Mouse (Mus musculus): Measurements from ENCODE around the gene Prelp. TPM values are rescaled to one million over a fixed set of nuclear protein-coding genes. Genes with fewer than 3 reads are reported as not detected.

The Prelp gene
- total RNA-seq, 2 experiments from 2014 or later, result 4.2 to 5.7 TPM

- no peak for DNase-seq (ENCODE audit: low spot score in 2 of 2)
- intact Hi-C loops (cut with DNase I), result no loop called here
Observed at GRCm38 (mm10) chr1:133876936-133877335, 44.3 kb downstream of the Prelp start.

- intact Hi-C loops (cut with DNase I), result no loop called here
- peak in 1 of 2 experiments; percentile 21 for DNase-seq (ENCODE audit: low spot score in 2 of 2)
Observed at GRCm38 (mm10) chr1:133873086-133873813, 48.0 kb downstream of the Prelp start.

- no peak for DNase-seq (ENCODE audit: low spot score in 2 of 2)
- intact Hi-C loops (cut with DNase I), result no loop called here
Observed at GRCm38 (mm10) chr1:133871241-133871640, 50.0 kb downstream of the Prelp start.

GRCm38 (mm10) chr1:133869221-133869620 is 52.0 kb downstream of the Prelp start:
- intact Hi-C loops (cut with DNase I), result no loop called here
- no peak for DNase-seq (ENCODE audit: low spot score in 2 of 2)

DNA sequence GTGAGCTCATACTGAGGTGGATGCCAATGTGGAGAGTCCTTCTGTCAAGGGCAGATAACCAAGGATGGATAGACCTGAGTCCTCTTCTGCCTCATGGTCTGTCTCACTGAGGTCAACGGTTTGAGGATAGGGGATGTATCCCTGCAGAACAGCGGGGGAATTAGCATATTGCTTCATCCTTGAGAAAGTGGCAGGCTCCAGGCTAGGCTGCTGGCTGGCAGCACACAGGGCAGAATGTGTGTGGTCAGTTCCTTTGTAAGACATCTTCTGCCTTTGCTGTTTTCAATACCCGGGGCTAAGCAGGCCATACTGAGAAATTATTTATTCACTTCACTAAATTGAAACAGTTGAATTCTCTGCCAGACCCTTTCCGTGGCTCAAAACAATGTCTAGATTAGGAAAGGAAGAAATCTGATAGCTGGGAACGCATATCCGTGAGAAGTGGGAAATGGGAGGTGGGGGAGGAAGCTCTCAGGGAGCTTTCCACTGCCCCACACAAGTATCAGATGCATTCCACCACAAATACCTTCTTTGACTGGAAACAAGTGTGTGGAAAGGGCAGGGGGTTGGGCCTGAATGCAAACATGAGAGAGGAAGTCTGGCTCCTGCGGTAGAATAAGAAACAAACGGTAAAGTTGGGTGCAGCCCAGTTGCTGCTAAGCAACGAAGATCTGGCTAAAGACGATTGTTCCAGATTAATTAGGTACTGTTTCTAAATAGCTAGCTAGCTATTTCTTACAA is 57.8 kb downstream of the Prelp start:
- peak; percentile 39 to 41 for DNase-seq (ENCODE audit: low spot score in 2 of 2)
- intact Hi-C loops (cut with DNase I), result no loop called here

- intact Hi-C loops (cut with DNase I), result no loop called here
- DNase-seq (ENCODE audit: low spot score in 2 of 2), result no peak
Observed at GRCm38 (mm10) chr1:133861028-133861427, 60.2 kb downstream of the Prelp start.

Other genes with a start within 250 kb of the Prelp start
- gene Lax1, start 231.3 kb downstream of the Prelp start, total RNA-seq (2021), result under 1 TPM; 0.23 to 0.53 TPM
- 100 to 1,000 TPM; 237 to 245 TPM for gene Atp2b4, start 120.4 kb downstream of the Prelp start, total RNA-seq (2021)
- gene Optc, start 13.4 kb downstream of the Prelp start, total RNA-seq (2021), result 1 to 10 TPM; 1.9 to 2.2 TPM
- gene Fmod, start 115.8 kb upstream of the Prelp start, total RNA-seq (2021), result 10 to 100 TPM; 16.8 to 21.8 TPM
- 10 to 100 TPM; 14.6 to 17.5 TPM for gene Btg2, start 157.7 kb upstream of the Prelp start, total RNA-seq (2021)
- under 1 TPM; 0.38 to 0.42 TPM for gene Chit1, start 189.8 kb upstream of the Prelp start, total RNA-seq (2021)

All from left cerebral cortex, postnatal 14 days (tissue).